Mouse (Mus musculus) midbrain, embryonic 13.5 days (tissue): ENCODE results near the gene Ppp1r14c. TPM values are rescaled to one million over a fixed set of nuclear protein-coding genes. Genes with fewer than 3 reads are reported as not detected.

Source experiments
- microRNA-seq: library from miRNA; unstranded; fragments of <30 nt; microRNA quantifications from one replicate; pipeline ENCODE4, GENCODE M21; 2016
- polyA plus RNA-seq: library from polyadenylated mRNA; unstranded; fragments of >200 nt; fragmentation: Nextera tagmentation; extraction: Ambion mirVana; gene quantifications from 2 replicates; pipeline ENCODE4 v1.2.1, GENCODE M21; 2015

The Ppp1r14c gene
- polyA plus RNA-seq, 1 experiment from 2014 or later = 22.3 TPM

Small RNA genes lying within 50 kb of the gene (microRNA-seq; reads per million reads assigned to microRNA genes)
- gene Gm24482 = not detected

Other genes starting within 250 kb of the Ppp1r14c start
- gene H60c, start 98.3 kb upstream of the Ppp1r14c start, polyA plus RNA-seq = not detected in 2 replicates
- 0.44 TPM in 1 of 2 replicates, not detected in the other for gene Iyd, start 174.2 kb downstream of the Ppp1r14c start, polyA plus RNA-seq